Mouse (Mus musculus) CH12.LX (cell line): ENCODE results near the gene Pitpna. TPM values are rescaled to one million over a fixed set of nuclear protein-coding genes. Genes with fewer than 3 reads are reported as not detected.

Experiments used
- DNase-seq: peaks from one replicate; pipeline ENCODE4 v3.0.0-alpha.2; 2013; ENCODE audit errors: extremely low read depth
- H3K27ac ChIP-seq: 2 replicates; pipeline ENCODE4 v1.5.1; 2012; ENCODE audit warnings: low read depth, mild to moderate bottlenecking, control low read depth, moderate library complexity; ENCODE audit not compliant: insufficient read depth
- H3K27me3 ChIP-seq: replicated peaks from 2 replicates; pipeline ENCODE3; 2012; ENCODE audit warnings: inconsistent platforms
- H3K36me3 ChIP-seq, 2 experiments: replicated peaks in 1 of 2; 2 replicates each; pipeline versions ENCODE3 to v1.6.1; 2012; ENCODE audit warnings: inconsistent platforms in 1 of 2, low read length in 1 of 2, mild to moderate bottlenecking in 1 of 2, mixed read lengths in 1 of 2, moderate library complexity in 1 of 2; ENCODE audit not compliant: control insufficient read depth in 1 of 2, insufficient read depth in 1 of 2
- H3K4me1 ChIP-seq, 2 experiments: 2 replicates each; pipeline ENCODE4 v1.6.1; 2012; ENCODE audit warnings: inconsistent platforms in 1 of 2, moderate library complexity in 1 of 2; ENCODE audit not compliant: insufficient read depth in 2 of 2, control insufficient read depth in 1 of 2
- H3K4me2 ChIP-seq: 2 replicates; pipeline ENCODE4 v1.6.1; 2012; ENCODE audit warnings: low read depth, mild to moderate bottlenecking, control low read depth; ENCODE audit not compliant: poor library complexity, insufficient read depth, severe bottlenecking
- H3K4me3 ChIP-seq, 3 experiments: fragments of 150-350 bp in 1 of 3; sonication (generic) in 1 of 3; replicated peaks in 1 of 3; 2 replicates each; pipeline versions ENCODE3 to v1.5.1; 2011 to 2012; ENCODE audit warnings: low read depth in 2 of 3, low read length in 2 of 3, mild to moderate bottlenecking in 2 of 3, moderate library complexity in 2 of 3, control low read depth in 1 of 3, improper control_type of control experiment in 1 of 3, inconsistent platforms in 1 of 3, mixed read lengths in 1 of 3; ENCODE audit not compliant: poor library complexity in 1 of 3
- H3K79me2 ChIP-seq: replicated peaks from 2 replicates; pipeline ENCODE4 v1.6.1; 2012; ENCODE audit warnings: mild to moderate bottlenecking, moderate library complexity; ENCODE audit not compliant: control insufficient read depth, poor library complexity, insufficient read depth, severe bottlenecking; ENCODE audit errors: extremely low read depth
- H3K9ac ChIP-seq: 2 replicates; pipeline ENCODE4 v1.6.1; 2012; ENCODE audit warnings: low read depth, mild to moderate bottlenecking, control low read depth, moderate library complexity; ENCODE audit not compliant: insufficient read depth
- H3K9me3 ChIP-seq: replicated peaks from 2 replicates; pipeline ENCODE3; 2012; ENCODE audit warnings: low read length, inconsistent platforms, mixed read lengths
- CHD2 ChIP-seq: IDR thresholded peaks from 2 replicates; pipeline ENCODE4 v1.6.1; 2011; ENCODE audit warnings: low read length, improper control_type of control experiment
- ETS1 ChIP-seq: conservative IDR thresholded peaks from 2 replicates; pipeline ENCODE4 v1.6.1; 2012; ENCODE audit warnings: low read depth, mild to moderate bottlenecking, inconsistent platforms, low read length, improper control_type of control experiment, moderate library complexity
- HCFC1 ChIP-seq: IDR thresholded peaks from 2 replicates; pipeline ENCODE4 v1.6.1; 2012; ENCODE audit warnings: low read depth, mild to moderate bottlenecking, inconsistent platforms, low read length, improper control_type of control experiment
- IRF4 ChIP-seq: IDR thresholded peaks from 2 replicates; pipeline ENCODE4 v1.6.1; 2014; ENCODE audit warnings: low read depth, mild to moderate bottlenecking, inconsistent platforms, low read length, improper control_type of control experiment
- JUND ChIP-seq: conservative IDR thresholded peaks from 2 replicates; pipeline ENCODE4 v1.6.1; 2011; ENCODE audit warnings: low read depth, low read length, improper control_type of control experiment
- KAT2A ChIP-seq: IDR thresholded peaks from 2 replicates; pipeline ENCODE4 v1.6.1; 2012; ENCODE audit warnings: low read length, improper control_type of control experiment, inconsistent platforms; ENCODE audit not compliant: insufficient replicate concordance
- MAZ ChIP-seq: IDR thresholded peaks from 2 replicates; pipeline ENCODE4 v1.6.1; 2012; ENCODE audit warnings: low read depth, mild to moderate bottlenecking, inconsistent platforms, low read length, improper control_type of control experiment, moderate library complexity
- MXI1 ChIP-seq: IDR thresholded peaks from 2 replicates; pipeline ENCODE4 v1.6.1; 2011; ENCODE audit warnings: mild to moderate bottlenecking, low read depth, low read length, improper control_type of control experiment
- NELFE ChIP-seq: IDR thresholded peaks from 2 replicates; pipeline ENCODE4 v1.6.1; 2011; ENCODE audit warnings: low read depth, low read length, improper control_type of control experiment
- POLR2A ChIP-seq: IDR thresholded peaks from 2 replicates; pipeline ENCODE4 v1.6.1; 2011; ENCODE audit warnings: low read depth, mild to moderate bottlenecking, improper control_type of control experiment, low read length
- POLR2AphosphoS2 ChIP-seq: IDR thresholded peaks from 2 replicates; pipeline ENCODE4 v1.6.1; 2011; ENCODE audit warnings: low read depth, low read length, improper control_type of control experiment
- TBP ChIP-seq: conservative IDR thresholded peaks from 2 replicates; pipeline ENCODE4 v1.6.1; 2011; ENCODE audit warnings: low read depth, low read length, improper control_type of control experiment
- TCF12 ChIP-seq: IDR thresholded peaks from 2 replicates; pipeline ENCODE4 v1.6.1; 2014; ENCODE audit warnings: low read depth, mild to moderate bottlenecking, inconsistent platforms, low read length, improper control_type of control experiment
- UBTF ChIP-seq: IDR thresholded peaks from 2 replicates; pipeline ENCODE4 v1.6.1; 2012; ENCODE audit warnings: low read depth, mild to moderate bottlenecking, inconsistent platforms, low read length, improper control_type of control experiment, moderate library complexity
- USF2 ChIP-seq: conservative IDR thresholded peaks from 2 replicates; pipeline ENCODE4 v1.6.1; 2011; ENCODE audit warnings: low read depth, low read length, improper control_type of control experiment
- ZC3H11A ChIP-seq: IDR thresholded peaks from 2 replicates; pipeline ENCODE4 v1.6.1; 2012; ENCODE audit warnings: low read depth, mild to moderate bottlenecking, inconsistent platforms, low read length, improper control_type of control experiment
- ZMIZ1 ChIP-seq: IDR thresholded peaks from 2 replicates; pipeline ENCODE4 v1.6.1; 2012; ENCODE audit warnings: low read depth, mild to moderate bottlenecking, inconsistent platforms, low read length, improper control_type of control experiment
- dilution Hi-C: fragments of 300-500 bp; cut with MboI; formaldehyde crosslinking; loops from 2 replicates; pipeline ENCODE4 v1.14.3; 2020; ENCODE audit warnings: low sequenced_read_pairs; ENCODE audit not compliant: extremely low pct_unique_long_range_greater_than_20kb, extremely low pct_ligation_motif_present
- in situ Hi-C: fragments of 300-500 bp; cut with MboI; formaldehyde crosslinking; loops from 3 replicates; pipeline ENCODE4 v1.14.3; 2019; ENCODE audit warnings: low sequenced_read_pairs, low pct_ligation_motif_present, low pct_unique_long_range_greater_than_20kb, mixed read lengths
- polyA plus RNA-seq: library from polyadenylated mRNA; unstranded; fragments of >175 nt; gene quantifications from 2 replicates; pipeline ENCODE4 v1.2.1, GENCODE M21; 2012; ENCODE audit warnings: low read depth; ENCODE audit not compliant: insufficient read length
- total RNA-seq, 2 experiments: library from RNA; depleted of rRNA; stranded (reverse); fragments of 300-350 nt in 1 of 2; fragments of >200 nt in 1 of 2; gene quantifications; 2 replicates each; pipeline ENCODE4 v1.2.3; 2012 to 2014

The Pitpna gene
- total and polyA plus RNA-seq, 3 experiments = 61.8 to 243 (median 80.7) TPM

DNA sequence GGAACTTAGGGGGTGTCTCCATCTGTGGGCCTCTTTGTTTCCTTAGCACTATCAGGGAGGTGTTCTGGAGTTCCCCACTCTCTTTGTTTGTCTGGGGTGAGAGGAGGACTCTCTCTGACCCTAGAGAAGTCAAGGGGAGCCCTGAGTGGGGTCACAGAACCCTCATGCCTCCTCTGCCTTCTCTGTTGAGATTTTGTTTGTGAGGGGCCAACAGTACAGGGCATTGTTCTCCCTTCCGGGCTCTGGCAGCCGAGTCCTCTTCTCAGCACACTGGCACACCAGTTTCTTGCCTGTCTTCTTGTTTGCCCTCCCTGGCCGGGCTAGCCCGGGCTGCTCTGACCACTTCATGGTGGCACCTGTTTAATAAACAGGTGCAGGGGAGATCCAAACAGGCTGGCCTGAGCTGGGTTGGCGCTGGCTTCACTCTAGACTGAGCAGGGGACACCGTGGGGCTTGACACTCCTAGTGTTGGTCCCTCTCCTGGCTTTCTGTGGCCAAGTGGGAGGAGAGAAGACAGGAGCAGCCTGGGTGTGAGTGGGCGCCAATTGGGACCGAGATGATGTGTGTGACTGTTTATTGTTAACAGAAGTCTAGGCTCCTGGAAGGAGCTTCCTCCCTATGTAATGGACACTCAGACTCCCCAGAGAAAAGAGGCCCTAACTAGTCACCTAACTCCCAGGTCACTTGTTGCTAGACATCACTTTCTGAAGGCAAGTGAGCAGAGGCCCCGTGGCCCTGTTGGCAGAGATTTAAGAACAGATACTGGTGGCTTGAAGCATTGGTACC, 49.5 kb upstream of the Pitpna start:
- Histone ChIP-seq H3K27me3 (no peaks in the 10 kb centered on the region), H3K4me1 (peaks cover 10 to 77% of the 10 kb centered on the region in 2 experiments), H3K79me2 (no peaks in the 10 kb centered on the region), H3K9ac (no peak overlapping the region), H3K9me3 (no peaks in the 10 kb centered on the region), H3K27ac (no peak overlapping the region), H3K36me3 (peaks cover 0 to 35% of the 10 kb centered on the region in 2 experiments), H3K4me3 (peak overlapping the region in 1 of 3 experiments; percentile 14)
- in situ Hi-C loops = no loop called here
- no peak for DNase-seq
- TF ChIP-seq NELFE (no peak), JUND (no peak), MXI1 (no peak), MAZ (no peak), USF2 (no peak), TCF12 (no peak), CHD2 (no peak), UBTF (no peak), POLR2A (no peak), HCFC1 (no peak), ETS1 (no peak), ZMIZ1 (no peak), TBP (no peak), KAT2A (no peak)
- TF ChIP-seq, all 38 proteins: peak for 0
- dilution Hi-C loops = no loop called here
- no peak overlapping the region for H3K4me2 ChIP-seq

DNA sequence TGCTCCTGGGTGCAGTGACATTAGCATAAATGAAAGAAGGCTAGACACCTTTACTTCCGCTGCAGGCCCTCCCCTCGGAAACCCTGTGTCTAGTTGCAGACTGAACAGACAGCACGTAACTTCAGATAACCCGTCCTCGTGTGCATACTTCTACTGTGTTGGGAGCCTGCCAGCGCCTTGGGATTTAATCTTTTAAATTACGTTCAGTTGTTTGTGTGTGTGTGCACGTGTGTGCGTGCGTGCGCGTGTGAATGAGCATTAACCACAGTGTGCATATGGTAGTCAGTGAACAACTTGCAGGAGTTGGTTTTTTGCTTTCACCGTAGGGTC, 49.0 kb upstream of the Pitpna start:
- TF ChIP-seq ZC3H11A (no peak), UBTF (no peak), POLR2AphosphoS2 (no peak), JUND (no peak), IRF4 (no peak)
- Histone ChIP-seq H3K27me3 (no peaks in the 10 kb centered on the region), H3K4me2 (no peak overlapping the region), H3K9me3 (no peaks in the 10 kb centered on the region), H3K36me3 (peaks cover 0 to 38% of the 10 kb centered on the region in 2 experiments), H3K79me2 (no peaks in the 10 kb centered on the region), H3K4me3 (no peak overlapping the region), H3K9ac (no peak overlapping the region), H3K27ac (no peak overlapping the region), H3K4me1 (peaks cover 10 to 72% of the 10 kb centered on the region in 2 experiments)
- DNase-seq = no peak
- in situ Hi-C loops (no loop called here), dilution Hi-C loops (no loop called here)
